Mouse (Mus musculus) heart, postnatal 14 days (tissue): ENCODE data around the gene Gnmt. TPM values are rescaled to one million over a fixed set of nuclear protein-coding genes. Genes with fewer than 3 reads are reported as not detected.

ENCODE experiments used
- DNase-seq, 2 experiments: peaks; one replicate each; pipeline ENCODE4 v3.0.0; 2021 to 2022
- intact Hi-C: fragments of 180-260 bp; cut with DNase I; formaldehyde crosslinking; loops from one replicate; pipeline ENCODE4 v1.15.1; 2025
- total RNA-seq, 2 experiments: library from RNA; stranded (reverse); gene quantifications; 2 replicates each; pipeline ENCODE4 v1.2.3; 2021

Gene Gnmt
- total RNA-seq, 2 experiments from 2014 or later, result 0.26 to 0.41 TPM

DNA sequence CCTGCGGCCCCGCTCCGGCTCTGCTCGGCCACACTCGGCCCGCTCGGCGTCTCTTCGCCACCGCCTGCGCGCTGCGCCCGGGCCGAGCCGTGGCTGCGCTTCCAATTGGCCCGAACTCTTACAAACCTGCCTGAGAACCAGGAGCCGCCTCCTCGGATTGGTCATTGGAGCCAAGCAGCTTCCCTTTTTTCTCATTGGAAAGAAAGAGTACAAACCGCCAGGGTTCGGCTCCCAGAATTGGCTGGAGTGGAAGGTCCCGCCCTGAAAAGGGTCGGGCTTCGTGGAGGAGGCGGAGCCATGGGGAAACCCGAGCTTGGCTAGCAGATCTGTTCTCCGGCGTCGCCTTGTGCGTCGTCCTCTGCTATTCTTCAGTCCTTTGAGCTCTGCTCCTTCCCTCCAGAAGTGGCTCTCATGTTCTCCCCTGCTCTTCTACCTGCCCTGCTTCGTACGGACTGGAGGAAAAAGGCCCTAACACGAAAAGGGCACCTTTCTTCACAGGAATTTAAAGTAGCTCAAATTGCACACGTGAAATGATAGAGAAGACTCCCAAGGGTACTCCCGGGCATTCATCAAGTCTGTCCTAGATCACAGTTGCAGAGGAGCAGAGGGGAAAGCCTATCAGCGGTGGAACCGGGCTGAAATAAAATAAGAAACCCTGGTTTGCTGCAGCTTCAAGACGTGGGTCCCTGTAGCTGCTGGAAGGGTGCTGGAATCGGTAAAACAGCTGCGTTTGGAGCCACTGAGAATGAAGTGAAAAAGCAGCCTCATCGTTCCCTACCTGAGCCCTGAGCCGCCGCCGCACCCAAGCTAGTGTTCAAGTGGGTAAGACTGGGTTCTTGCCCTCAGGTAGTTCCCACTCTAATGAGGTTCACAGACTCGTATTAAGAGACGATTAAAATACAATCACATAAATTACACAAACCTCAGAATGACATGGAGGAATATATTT lies 23.8 kb downstream of the Gnmt start, which contains the start of gene Ppp2r5d:
Gene Ppp2r5d, minus strand, starts transcription at position 225 of the 949 bp plus-strand sequence.
- intact Hi-C loops, result no loop called here
- DNase-seq, result peak; percentile 94 to 97

DNA sequence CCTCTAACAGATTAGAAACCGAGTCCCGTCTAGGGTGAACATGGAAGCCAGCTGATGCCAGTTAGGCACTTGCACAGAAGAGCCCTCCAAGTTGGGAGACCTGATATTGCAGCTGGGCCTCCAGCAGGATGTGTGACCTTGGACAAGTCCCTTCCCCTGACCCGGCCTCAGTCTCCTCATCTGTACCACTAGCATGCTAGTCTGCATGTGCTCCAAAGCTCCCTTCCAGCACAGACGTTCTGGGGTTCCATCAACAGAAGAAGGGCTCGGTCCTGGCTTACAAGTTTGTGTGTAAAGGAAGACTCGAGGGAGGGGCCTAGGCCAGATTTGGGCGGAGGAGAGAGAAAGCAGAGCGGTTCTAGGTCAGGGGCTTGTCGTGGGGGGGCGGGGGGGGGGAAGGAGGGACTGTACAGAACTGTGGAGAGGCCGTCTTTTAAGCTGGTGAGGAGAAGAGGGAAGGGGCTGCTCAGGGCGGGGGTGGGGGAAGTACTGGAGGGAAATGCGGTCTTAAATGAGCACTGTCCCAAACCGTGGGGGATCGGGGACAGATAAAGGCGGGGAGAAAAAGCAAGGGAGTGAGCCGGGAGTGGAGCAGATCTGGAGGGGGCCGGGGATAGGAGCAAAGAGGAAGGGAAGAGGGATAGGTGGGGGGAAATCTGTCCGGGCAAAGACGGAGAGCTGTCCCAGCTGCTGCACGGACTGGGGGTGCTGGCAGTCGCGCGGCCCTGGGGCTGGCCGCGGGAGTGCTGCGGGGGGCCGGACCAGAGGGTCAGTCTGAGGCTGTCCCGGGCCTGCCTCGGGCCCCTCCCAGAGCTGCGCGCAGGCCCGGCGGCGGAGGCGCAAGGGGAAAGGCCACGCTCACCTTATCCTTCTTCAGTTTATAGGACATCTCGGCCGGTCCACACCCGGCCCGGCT lies 24.7 kb downstream of the Gnmt start:
- intact Hi-C loops, result no loop called here
- DNase-seq, result no peak

DNA sequence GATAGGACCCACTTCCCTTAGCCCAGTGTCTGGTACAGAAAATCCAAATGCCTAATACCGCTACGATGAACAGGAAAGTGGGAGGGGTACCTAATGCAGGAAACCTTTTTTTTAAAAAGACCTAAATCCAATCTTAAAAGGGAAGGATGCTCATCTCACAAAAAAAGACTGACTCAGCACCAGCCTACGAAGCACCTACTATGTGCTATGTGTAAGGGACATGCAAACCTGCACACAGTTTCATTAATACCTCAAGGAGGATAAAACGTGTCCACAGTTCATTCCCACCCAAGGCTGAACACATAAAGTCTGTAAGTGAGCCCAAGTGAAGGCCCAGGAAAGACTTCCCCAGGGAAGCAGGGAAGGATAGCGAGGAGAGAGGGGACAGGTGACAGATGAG lies 26.5 kb downstream of the Gnmt start:
- no peak for DNase-seq
- intact Hi-C loops, result loop anchor here (1.0 kb wide), 1 partner anchor 21 kb away; no protein-coding TSS in a partner anchor

DNA sequence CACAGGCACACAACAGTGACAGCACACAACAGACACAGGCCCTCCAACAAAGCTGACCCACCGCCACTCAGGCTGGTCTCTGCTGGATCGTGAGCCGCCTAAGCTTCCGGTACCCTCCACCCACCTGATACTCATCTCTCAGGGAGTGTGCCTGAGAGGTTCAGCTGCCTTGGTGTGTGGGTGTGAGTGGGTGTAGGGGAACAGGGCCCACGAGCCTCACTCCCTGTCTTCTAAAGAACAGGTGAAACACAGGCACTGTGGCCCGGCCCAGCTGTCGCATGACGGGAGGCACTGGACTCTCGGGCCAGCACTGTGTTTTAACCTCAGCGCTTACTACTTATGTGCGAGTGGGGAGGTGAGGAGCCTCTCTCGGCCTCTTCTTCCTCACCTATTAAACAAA lies 26.9 kb downstream of the Gnmt start:
- DNase-seq, result no peak
- intact Hi-C loops, result loop anchor here (1.0 kb wide), 1 partner anchor 21 kb away; no protein-coding TSS in a partner anchor

DNA sequence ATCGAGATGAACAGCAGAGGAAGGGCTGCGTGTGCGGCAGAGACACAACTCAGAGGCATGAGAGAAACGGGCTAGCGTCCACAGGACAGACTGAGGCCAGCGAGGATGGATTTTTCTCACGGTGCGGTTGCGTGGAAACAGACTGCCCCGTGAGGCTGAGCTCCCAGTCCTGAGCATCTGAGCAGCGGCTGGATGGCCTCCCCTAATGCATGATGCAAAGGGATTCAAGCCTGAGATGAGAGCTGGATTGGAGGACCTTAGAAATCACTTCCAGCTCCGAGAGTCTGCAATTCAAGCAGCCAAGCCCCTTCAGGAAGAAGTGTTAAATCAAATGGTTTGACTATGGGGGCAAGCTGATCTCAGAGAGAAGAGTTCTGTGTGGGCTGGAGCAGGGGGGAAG lies 27.5 kb downstream of the Gnmt start:
- no peak for DNase-seq
- intact Hi-C loops, result no loop called here

DNA sequence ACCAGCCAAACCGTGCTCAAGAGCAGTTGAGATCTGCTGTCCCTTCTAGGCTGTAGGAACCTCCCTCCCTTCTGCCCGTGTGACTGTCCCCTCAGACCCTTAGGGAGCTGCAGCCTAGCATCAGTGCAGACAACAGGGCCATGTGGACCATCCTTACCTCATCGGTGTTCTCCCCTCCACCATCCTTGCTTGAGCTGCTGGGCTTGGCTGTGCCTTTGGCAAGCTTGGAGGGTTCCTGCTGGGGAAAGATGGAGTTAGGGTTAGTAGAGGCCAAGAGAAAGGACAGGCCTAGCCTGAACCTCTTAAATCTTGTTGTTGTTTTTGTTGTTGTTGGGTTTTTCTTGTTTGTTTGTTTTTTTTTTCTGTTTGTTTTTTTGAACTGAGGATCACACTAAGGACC lies 29.1 kb downstream of the Gnmt start:
- intact Hi-C loops, result no loop called here
- DNase-seq, result no peak

DNA sequence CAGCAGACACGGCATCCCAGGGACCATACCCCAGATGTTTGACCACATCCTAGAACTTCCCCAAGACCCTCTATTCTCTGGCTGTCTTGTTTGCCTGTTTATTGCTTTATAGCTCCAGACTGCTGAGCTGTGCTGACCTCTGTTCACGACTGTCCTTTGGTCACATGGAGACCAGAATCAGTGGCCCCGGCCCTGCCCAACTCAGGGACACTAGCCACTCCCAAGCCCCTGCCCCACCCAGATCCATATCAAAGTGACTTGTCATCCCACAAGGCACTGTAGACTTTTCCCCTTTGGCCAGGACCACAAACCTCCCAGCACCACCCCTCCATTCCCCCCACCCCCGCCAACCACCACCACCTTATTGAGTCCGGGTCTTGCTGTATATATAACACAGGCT lies 29.7 kb downstream of the Gnmt start:
- intact Hi-C loops, result no loop called here

DNA sequence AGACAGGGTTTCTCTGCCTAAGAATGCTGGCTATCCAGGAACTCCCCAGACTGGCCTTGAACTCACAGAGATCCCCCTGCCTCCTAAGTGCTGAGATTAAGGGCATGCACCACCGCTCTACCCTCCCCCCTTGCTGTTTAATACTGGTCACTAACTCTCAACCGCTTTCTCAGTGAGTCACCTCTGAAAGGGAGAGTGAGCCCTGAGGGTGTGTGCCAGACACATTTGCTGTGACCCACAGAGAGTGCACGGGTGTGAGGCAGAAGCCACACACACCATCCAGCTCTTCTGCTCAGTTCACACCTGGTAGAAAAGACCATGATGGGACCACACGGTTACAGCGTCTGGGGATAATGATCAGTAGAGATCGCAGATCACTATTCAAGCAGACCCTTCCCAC lies 30.5 kb downstream of the Gnmt start:
- no peak for DNase-seq

More for the DNA sequence above, 29.7 kb downstream of the Gnmt start:
- DNase-seq, result no peak

DNA sequence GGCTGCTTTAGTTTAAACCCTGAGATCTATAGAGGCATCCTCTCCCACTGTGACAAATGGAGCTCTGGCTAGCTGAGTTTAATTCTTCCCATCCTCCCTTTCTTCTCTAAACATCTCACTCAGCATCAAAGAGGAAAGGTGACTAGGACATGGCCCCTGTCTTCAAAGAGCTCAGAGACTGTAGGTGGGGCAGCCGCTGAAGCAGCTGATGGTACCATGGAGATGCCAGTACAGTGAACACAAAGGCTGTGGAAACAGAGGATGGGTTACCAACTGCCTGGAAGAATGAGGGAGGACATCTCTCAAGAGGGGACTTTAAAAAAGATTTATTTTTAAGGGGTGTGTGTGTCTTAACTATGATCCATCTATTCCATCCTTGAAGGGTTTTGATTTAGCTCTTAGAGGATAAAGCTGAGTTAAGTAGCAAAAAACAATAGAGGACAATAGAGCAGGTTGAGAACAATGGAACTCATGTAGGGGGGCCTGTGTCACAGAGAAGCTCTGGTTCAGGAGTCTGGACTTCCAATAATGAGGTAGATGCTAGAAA lies 34.4 kb downstream of the Gnmt start:
- DNase-seq, result no peak

More for the DNA sequence above, 30.5 kb downstream of the Gnmt start:
- intact Hi-C loops, result no loop called here

DNA sequence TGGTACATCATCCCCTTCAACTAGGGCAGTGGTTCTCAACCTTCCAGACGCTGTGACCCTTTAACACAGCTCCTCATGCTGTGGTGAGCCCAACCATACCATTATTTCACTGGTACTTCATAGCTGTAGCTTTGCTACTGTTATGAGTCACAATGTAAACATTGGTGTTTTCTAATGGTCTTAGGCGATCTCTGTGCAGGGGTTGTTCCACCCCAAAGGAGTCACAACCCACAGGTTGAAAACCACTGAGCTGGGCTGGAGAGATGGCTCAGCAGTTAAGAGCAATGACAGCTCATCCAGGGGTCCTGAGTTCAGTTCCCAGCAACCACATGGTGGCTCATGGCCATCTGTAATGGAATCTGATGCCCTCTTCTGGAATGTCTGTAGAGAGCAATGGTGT lies 37.6 kb downstream of the Gnmt start:
- DNase-seq, result no peak
- intact Hi-C loops, result no loop called here

More for the DNA sequence above, 34.4 kb downstream of the Gnmt start:
- intact Hi-C loops, result no loop called here

DNA sequence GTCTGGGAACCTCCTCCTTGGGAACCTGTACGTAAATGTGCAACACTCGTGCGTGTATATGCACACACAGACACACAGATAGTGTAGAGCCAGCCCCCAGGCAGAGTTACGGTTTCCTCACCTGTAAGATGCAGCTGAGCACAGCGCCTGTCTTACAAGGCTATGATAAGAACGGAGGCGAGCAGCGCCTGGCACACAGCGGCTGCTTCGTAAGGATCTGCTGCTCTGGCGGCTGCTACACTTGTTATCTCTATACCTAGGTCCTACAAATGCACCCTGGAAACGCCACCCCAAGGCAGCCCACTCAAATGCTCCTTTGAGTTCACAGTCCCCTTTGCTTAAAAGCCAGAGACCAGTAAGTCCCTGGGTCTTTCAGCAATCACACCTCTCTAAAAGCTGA lies 38.3 kb downstream of the Gnmt start:
- intact Hi-C loops, result no loop called here
- DNase-seq, result no peak

DNA sequence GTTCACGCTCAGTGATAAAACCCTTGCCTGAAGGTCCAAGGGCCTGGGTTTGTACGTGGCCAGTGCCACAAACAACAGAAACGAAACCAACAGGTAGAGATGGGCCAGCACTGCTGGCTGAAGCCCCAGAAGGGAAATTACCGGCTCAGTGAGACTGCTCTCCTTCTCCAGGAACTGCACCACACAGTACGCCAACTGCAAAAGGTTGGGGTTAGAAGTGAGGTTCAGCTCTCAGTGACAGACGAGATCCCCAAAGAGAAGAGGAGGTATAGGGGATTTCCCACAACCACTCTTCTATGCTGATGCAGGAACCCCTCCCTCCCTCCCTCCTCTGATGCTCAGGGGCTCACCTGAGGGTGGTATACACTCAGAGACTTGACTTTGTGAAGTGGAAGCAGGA lies 43.1 kb downstream of the Gnmt start:
- no peak for DNase-seq
- intact Hi-C loops, result no loop called here

DNA sequence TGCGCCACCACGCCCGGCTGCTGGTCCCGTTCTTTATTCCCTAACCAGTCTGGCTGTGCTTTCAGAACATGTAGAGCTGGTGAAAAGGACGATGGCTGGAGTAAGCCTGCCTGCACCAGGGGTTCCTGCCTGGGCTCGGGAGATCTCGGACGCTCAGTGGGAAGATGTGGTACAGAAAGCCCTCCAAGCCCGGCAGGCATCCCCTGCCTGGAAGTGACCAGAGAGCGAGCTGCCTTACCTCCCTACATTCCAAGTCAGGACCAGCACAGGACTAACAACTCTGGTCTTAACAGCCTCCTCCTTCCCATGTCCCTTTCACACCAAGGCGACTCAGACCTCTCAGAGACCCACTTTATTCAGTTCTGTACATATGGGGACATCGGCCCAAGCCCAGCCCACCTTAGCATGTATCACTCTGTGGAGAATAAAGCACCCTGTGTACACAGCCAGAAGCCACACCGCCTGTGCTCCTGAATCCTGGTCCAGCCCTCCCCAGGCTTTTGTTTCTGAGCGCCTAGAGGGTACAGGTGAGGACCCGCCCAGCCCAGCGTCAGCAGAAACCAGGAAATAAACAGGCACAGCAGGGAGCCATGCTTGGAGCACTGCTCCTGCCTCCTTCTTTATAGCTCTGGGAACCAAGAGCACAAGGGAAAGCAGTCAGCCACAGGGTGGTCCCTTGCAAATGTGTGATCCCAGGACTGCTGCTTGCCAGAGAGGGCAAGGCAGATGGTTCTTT lies 46.1 kb downstream of the Gnmt start:
- intact Hi-C loops, result no loop called here
- DNase-seq, result no peak

DNA sequence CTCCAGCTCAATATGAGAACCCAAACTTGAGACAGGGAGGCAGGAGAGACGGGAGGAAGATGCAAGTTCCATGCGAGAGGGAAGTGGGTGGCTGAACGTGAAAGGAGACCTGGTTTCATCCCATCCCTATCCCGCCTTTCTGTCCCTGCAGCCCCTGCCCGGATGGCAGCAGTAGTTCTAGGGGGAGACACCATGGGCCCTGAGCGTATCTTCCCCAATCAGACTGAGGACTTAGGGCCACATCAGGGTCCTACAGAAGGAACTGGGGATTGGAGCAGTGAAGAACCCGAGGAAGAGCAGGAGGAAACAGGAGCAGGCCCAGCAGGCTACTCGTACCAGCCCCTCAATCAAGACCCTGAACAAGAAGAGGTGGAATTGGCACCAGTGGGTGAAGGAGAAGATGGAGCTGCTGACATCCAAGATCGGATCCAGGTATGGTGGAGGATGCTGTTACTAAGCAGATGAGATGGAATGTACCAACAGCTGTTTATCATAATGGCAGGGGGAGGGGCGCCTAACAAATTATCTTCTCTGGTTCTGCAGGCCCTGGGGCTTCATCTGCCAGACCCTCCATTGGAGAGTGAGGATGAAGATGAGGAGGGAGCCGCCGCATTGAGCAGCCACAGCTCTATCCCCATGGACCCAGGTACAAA lies 47.4 kb downstream of the Gnmt start:
- DNase-seq, result no peak
- intact Hi-C loops, result loop anchor here (1.0 to 2.0 kb wide), 2 partner anchors 21 to 33 kb away; no protein-coding TSS in a partner anchor

DNA sequence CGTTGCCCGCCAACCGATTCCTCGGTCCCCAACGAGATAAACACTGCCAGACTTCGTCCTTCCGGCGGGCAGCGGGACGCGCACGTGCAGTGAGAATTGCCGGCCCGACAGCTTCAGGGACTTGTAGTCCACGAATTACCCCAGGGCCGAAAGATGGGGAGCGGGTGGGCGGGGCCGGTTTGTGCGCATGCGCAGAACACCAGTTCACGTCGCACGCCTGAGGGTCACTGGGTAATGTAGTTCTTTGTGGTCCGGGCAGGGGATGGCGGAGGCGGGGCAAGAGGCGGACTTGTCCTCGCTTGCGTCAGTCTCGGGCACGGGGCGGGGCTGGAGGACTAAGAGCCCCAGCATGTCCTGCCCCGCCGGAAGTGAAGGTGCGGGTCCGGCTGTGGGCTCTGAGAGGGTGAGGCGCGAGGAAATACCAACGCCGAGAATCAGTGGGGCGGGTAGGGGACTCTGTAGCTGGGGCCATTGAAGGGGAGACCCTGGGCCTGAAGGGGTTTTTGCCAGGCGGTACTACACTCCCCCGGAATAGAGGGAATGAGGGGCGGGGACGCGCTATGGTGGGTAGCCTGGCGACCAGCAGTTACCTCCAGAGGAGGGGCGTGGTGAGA lies 48.1 kb downstream of the Gnmt start, which contains the start of gene Klhdc3:
Gene Klhdc3, minus strand, starts transcription at position 155 of the 614 bp plus-strand sequence.
- DNase-seq, result peak; percentile 97
- intact Hi-C loops, result loop anchor here (1.0 to 2.0 kb wide), 2 partner anchors 21 to 32 kb away; no protein-coding TSS in a partner anchor

DNA sequence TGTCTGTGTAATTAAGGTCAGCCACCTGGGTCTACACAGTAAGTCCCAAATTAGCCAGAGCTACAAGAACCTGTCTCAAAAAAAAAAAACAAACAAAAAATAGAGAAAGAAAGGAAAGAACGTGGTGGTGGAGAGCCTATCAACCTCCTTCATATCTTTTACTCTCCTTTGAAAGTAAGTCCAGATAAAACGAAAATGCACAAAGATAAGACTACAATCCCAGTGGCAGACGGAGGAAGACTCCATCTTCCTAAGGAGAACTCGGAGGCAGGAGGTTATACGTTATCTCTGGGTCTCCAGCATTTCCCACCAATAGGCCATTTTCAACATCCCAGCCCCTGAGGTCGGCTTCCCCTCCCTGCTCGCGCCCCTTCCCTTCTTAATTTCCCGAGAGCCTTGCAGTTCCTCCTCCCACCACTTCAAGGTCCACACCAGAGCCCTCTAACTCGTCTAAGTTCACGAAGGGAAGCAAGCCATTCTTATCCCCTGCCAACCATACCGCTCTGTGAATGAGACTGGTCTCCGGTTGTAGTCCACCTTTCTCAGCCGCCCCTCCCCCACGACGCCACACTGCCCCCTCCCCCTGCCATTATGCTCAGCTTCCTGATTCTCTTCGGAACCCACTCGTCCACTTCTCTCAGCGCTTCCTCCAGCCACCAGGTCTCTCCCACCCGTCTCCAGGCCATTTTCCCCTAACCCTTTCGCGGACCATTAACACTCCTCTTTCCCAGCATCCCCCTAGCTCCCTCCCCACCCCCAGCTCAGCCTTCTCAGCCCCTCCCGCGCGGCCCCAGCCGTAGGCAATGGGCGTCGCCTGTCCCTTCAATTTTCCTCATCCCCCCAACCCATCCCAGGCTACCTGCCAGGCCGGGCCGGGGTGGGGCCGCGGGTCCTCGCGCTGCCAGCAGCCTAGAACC lies 48.9 kb downstream of the Gnmt start:
- intact Hi-C loops, result loop anchor here (2.0 kb wide), 1 partner anchor 31 kb away; no protein-coding TSS in a partner anchor
- DNase-seq, result peak; percentile 59 to 62

DNA sequence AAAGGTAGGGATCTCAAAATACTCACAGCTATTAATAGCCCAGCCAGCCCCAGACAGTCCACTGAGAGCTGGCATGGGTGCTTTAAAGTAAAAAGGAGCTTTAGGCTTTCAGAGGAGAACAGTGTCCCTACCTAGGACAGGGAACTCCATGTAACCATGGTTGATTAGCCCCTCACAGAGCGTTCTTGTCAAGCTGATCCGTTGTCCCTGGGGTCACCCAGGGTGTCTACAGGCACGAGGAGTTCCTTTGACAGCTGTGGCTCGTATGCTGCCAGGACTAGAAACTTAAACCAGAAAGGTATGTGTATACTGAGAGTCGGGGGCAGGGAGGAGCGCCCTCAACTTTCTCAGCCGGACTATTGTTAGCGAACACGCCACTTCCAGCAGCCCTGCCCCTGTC lies 50.1 kb downstream of the Gnmt start:
- intact Hi-C loops, result no loop called here
- DNase-seq, result no peak

DNA sequence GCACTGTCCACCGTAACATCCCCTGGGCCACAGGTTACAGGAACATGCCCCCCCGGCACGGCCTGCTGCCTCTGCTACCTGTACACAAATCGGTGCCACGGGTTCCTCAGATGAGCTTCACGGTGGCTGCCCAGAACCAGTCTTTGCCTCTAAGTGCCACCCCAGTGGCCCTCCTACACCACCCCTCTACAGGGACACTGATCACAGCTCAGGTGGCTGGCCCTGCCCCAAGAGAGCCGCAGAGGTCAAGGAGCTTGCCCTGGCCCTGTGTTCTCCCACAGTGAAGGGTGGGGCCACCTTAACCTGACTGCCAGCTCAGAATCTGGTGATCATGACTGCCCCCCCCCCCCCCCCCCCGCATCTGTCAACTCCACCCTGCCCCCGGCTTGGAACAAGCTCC lies 50.6 kb downstream of the Gnmt start, which contains the start of gene Mea1:
Gene Mea1, plus strand, starts transcription at position 378 of the 400 bp plus-strand sequence.
- intact Hi-C loops, result no loop called here
- DNase-seq, result peak; percentile 37 to 40
